Mouse (Mus musculus) brown adipose tissue, adult 24 weeks (tissue): ENCODE data around the gene Gfpt2. TPM values are rescaled to one million over a fixed set of nuclear protein-coding genes. Genes with fewer than 3 reads are reported as not detected.
"Not testable (repeated sequence)": the region's sequence is repeated elsewhere in the genome, so short reads cannot be mapped to it uniquely, and the experiment has no call there.

Experiments used
- H3K27ac ChIP-seq: fragments of 200-500 bp; replicated peaks from 2 replicates; pipeline ENCODE4 v1.5.1; 2012; ENCODE audit warnings: low read depth, mild to moderate bottlenecking, low read length
- H3K4me1 ChIP-seq: fragments of 200-500 bp; 2 replicates; pipeline ENCODE4 v1.6.1; 2012; ENCODE audit warnings: low read length, mixed read lengths; ENCODE audit not compliant: control insufficient read depth, insufficient read depth, insufficient read length
- H3K4me3 ChIP-seq: fragments of 200-500 bp; 2 replicates; pipeline ENCODE4 v1.5.1; 2012; ENCODE audit warnings: low read depth, mild to moderate bottlenecking, low read length, moderate library complexity; ENCODE audit not compliant: insufficient read depth
- polyA plus RNA-seq: library from polyadenylated mRNA; stranded (reverse); fragments of >200 nt; gene quantifications from 2 replicates; pipeline ENCODE4 v1.2.4, GENCODE M21; 2012; ENCODE audit not compliant: missing spikeins, insufficient read depth, insufficient read length

The Gfpt2 gene
- 6.9 and 14.4 TPM in 2 replicates for polyA plus RNA-seq

DNA sequence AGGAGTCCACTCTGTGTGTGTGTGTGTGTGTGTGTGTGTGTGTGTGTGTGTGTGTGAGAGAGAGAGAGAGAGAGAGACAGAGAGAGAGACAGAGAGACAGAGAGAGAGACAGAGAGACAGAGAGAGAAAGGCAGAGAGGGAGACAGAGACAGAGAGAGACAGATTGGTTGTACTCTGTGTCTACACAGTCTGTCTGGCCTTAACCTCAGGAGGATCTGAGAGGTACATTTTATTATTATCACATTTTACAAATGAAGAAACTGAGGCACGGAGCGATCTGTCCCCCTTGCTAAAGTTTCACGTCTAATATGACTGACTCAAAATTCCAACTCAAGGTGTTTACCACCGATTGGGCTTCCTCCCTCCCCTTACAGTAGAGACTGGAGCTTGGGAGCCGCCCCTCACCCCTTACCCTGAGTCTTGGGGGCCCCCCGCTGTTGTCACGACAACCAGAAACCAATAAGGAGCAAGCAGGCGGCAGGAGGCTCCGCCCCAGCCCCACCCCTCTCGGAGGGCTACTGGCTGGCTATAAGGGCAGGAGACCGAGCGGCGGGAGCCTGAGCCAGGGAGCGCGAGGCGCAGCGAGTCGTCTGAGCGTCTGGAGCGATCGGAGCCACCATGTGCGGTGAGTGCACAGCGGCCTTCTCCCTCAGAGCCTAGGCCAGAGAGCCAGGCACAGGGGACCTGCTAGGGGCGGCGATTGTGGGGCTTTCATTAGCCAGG is at the start of gene Gfpt2:
Gfpt2 (plus strand) TSS at position 560 of the 723 bp plus-strand sequence.
- Histone ChIP-seq H3K27ac (no peak within 1 kb of the TSS), H3K4me1 (no peaks in the 10 kb centered on the region), H3K4me3 (peak within 1 kb of the TSS; percentile 53)

DNA sequence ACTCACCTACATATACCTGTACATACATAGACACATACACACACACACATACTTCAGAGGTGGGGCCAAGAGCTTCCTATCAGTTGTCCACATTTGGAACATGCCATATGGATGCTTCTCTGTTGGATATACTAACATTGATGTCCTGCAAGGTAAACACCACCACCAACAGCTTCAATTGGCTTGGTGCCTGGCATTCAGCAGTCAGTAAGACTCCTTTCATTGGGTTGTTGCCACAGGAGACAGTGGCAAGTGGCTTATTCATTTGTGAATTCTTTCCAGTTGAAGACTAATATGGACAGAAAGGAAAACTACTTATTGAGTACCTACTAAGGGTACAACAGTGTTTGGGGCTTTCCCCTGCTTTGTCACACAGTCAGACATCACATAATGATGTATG is 49.0 kb upstream of the Gfpt2 start:
- Histone ChIP-seq H3K4me3 (no peak overlapping the region), H3K4me1 (no peaks in the 10 kb centered on the region), H3K27ac (no peak overlapping the region)

DNA sequence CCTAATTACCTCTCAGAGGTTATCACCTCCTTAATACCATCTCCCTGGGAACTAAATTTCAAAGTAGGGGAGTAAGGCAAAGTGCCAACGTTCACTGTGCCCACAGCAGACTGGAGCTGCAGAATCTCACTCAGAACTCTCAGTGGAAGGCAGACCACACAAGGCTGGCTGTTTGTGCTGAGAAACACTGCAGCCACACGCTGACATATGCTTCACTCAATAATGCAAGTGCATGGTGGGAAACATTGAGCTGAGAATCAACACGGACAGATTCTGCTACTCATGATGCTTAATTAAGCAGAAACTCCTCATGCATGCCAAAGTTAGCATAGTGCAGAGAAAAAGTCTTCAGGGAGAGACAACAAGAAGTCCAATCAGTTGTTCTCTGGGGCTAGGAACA is 48.1 kb upstream of the Gfpt2 start:
- Histone ChIP-seq H3K4me1 (no peaks in the 10 kb centered on the region), H3K4me3 (no peak overlapping the region), H3K27ac (no peak overlapping the region)

DNA sequence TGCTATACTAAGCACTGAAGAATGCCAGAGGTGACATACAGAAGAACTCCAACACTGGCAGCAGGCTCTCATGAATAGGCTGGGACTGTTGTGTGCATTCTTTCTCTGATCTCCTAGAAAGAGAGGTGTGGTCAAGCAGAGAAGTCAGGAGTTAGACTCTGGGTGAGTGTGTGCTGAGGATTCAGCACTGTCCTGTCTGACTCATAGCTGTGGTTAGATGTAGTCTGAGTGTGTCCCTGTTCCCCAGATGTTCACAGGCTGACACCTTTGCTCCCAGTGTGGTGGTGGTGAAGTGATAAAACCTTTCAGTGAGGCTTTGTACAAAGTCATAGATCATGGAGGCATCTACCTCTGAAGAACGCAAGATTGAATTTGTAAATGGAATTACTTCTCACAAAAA is 47.2 kb upstream of the Gfpt2 start:
- Histone ChIP-seq H3K27ac (no peak overlapping the region), H3K4me1 (no peaks in the 10 kb centered on the region), H3K4me3 (no peak overlapping the region)

DNA sequence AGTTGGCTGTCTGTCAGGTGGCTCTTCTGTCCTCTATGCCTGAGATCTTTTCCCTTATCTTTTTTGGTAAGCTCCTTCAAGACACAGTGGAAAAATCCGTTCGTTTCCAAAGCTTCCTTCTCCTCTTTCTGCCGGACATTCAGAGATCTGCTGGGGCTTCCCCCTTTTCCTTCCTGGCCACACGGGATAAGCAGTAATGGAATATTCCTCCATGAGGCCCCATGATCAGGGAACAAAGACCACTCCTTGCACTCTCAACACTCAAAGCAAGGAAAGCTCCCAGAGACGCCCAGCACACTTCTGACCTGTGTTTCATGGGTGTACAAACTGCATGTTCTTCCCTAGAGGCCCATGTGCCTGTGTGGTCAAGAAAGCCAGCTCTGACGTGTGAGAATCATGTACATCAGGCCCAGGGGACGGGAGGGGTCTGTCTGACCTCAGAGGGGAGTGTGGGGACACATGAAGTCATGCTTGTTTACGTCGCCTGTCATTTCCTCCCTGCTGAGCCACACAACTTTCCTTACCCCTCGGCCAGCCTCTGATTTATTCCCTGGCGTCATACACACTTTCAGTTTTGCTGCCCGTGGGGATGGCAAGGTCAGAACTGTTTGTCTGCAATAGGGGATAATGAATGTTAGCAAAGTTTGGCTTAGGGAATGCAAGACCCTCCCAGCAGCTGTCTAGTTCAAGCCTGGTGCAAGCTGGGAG is 38.9 kb upstream of the Gfpt2 start:
- peak overlapping the region; percentile 24 for H3K27ac ChIP-seq
- peaks cover 10% of the 10 kb centered on the region; the same call in 1 of the 2 replicates for H3K4me1 ChIP-seq
- H3K4me3 ChIP-seq = peak overlapping the region; percentile 17; the same call in 1 of the 2 replicates

DNA sequence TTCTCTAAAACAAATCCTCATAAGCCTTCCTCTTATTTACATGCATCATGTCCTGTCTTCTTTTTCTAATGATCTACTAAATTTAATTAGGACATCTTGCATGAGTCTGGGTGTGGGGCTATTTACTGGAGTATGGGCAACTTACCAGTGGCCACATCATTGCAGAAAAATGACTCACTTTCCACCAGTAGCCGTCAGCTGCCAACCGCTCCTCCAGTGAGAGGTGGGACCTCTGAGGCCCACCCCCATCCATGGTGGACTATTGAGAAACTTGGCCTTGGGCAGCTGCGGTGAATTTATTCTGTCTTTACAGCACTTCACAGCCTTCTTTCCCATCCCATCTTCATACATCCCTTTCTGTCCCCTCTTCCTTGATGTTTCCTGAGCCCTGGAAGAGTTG is 35.9 kb upstream of the Gfpt2 start:
- Histone ChIP-seq H3K4me1 (peaks cover 10% of the 10 kb centered on the region; the same call in 1 of the 2 replicates), H3K27ac (no peak overlapping the region), H3K4me3 (no peak overlapping the region)

DNA sequence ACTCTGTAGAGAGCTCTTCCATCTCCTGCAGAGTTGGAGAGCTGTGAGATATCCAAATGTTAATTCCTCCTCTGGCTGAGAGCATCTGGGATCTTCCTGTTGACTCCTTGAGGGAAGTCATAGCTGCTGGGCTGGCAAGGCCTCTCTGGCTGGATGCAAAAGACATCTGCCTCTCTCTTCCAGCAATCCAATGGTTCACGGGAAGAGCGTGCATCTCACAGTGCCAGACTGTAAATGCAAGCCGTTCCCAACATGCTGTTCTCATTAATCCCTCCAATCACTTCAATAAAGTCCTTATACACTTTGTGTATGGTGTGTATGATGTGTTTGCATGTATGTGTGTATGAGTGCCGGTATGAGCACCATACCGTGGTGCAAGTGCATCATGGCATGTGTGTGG is 32.8 kb upstream of the Gfpt2 start:
- Histone ChIP-seq H3K4me1 (0 out of 2 replicates have a peak, but pooled peaks cover 5% of the 10 kb centered on the region), H3K4me3 (no peak overlapping the region), H3K27ac (no peak overlapping the region)

DNA sequence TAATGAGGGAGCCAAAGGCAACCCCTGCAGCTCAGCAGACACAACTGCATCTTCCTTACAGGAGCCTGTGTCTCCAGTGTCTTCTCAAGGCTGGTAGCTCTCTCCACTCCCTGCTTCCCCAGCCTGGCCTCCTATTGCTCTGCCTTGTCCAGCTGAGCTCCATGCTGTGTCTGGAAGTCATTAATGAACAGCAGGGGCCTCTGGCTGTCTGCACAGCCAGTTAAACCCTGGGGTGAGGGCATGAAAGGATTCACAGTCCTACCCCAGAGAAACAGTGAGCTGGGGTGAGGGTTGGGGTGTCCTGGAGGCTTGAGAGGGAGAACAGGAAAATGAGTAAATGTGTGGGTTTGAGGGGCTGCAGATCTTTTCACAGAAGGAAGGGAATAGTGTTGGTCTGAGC is 30.4 kb upstream of the Gfpt2 start:
- 0 out of 2 replicates have a peak, but pooled peaks cover 5% of the 10 kb centered on the region for H3K4me1 ChIP-seq
- H3K4me3 ChIP-seq = no peak overlapping the region
- no peak overlapping the region for H3K27ac ChIP-seq

DNA sequence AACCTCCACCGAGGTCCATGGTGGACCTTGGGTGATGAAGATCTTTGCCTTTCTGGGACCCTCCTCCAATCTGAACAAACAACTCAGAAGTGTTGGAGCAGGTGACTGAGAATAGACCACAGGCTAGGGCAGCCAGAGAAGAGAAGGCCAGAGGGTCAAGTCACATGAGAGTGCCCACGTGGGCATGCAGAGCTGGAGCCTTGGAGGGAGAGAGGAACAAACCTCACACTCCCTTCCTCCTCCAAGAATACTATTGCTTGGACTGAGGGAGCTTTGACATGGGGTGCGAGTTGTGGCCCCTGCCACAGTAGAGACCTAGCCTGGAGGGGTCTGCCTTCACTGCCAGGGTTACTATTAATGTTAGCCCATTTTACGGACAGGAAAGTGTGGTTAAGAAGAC is 30.0 kb upstream of the Gfpt2 start:
- Histone ChIP-seq H3K4me3 (no peak overlapping the region), H3K27ac (no peak overlapping the region; the same call in 1 of the 2 replicates), H3K4me1 (0 out of 2 replicates have a peak, but pooled peaks cover 5% of the 10 kb centered on the region)

DNA sequence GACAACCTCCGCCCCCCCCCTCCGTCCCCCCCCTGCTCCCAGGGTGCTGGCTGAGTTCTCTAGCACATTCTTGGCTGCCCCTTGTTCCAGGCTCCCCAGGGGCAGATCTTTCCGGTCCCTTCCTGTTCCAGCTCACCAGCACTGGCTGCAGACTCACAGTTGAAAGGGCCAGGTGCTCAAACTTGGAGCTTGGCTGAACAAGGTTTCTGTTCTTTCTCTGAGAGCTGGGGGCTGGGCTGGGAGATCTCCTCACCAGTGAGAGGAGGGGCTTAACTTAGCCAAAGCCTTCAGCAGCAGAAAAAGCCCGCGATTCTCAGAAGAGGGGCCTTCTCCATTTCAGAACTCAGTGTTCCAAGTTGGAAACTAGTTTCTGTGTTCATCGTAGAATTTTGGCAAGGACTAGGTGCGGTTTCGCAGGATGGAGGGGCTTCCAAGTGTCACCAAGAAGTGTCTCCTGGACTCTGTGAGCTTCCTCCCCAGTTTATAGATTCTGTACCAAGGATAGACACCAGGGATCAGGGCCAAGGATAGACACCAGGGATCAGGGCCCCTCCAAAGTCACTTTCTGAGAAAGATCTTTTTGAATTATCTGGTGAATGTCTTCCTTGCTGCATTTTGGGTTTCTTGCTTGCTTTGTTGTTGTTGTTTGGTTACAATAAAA is 29.2 kb upstream of the Gfpt2 start:
- no peak overlapping the region for H3K4me3 ChIP-seq
- peak overlapping the region; percentile 10; the same call in 1 of the 2 replicates for H3K27ac ChIP-seq

DNA sequence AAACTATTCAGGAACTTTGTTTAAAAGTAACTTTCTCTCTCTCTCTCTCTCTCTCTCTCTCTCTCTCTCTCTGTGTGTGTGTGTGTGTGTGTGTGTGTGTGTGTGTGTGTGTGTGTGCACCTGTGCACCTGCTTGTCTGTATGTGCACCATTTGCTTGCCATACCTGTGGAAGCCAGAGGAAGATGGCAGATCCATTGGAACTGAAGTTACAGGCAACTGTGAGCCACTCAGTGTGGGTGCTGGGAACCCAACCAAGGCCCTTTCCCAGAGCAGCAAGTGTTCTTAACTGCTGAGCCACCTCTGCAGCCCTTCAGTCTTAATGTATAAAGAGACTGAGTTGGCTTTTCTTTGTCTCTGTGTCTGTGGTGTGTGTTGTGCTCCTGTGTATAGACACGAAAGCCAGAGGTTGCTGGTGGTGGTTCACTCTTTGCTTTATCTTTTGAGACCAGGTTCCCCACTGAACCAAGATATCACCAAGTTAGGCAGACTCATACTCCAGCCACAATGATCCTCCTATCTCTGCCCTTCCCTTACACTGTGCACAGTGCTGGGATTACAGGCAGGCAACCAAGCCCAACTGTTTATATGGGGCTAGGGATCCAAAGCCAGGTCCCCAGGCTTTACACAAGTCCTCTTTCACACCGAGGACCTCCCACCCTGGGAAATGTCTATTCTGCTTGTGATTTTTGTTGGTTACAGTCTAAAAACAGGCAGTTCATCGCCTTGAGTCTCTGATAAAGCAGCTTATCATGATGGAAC is 28.4 kb upstream of the Gfpt2 start:
- Histone ChIP-seq H3K4me1 (0 out of 2 replicates have a peak, but pooled peaks cover 5% of the 10 kb centered on the region), H3K27ac (no peak overlapping the region), H3K4me3 (no peak overlapping the region)

More for the DNA sequence above, 29.2 kb upstream of the Gfpt2 start:
- 0 out of 2 replicates have a peak, but pooled peaks cover 5% of the 10 kb centered on the region for H3K4me1 ChIP-seq

DNA sequence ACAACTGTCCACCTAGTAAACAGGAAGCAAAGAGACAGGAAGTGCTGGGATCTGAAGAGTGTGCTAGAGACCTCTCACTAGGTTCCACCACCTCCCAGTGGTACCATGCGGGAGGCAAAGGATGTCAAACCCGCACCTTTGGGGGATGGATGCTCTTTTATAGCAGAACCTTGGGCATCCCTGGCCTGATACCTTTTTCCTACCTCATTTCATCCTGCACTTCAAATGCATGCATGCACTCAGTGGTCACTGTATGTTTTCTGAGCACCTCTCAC is 27.9 kb upstream of the Gfpt2 start:
- Histone ChIP-seq H3K4me3 (no peak overlapping the region), H3K4me1 (0 out of 2 replicates have a peak, but pooled peaks cover 5% of the 10 kb centered on the region), H3K27ac (no peak overlapping the region)

DNA sequence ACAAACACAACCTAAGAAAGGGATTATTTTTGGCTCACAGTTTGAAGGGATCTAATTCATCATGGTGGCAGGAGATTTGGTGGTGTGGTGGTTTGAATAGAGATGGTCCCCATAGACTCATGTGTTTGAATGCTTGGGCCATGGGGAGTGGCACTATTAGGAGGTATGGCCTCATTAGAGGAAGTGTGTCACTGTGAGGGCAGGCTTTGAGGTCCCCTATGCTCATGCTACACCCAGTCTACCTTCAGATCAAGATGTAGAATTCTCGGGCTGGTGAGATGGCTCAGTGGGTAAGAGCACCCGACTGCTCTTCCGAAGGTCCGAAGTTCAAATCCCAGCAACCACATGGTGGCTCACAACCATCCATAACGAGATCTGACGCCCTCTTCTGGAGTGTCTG is 26.5 kb upstream of the Gfpt2 start:
- H3K4me3 ChIP-seq, H3K4me1 ChIP-seq, H3K27ac ChIP-seq: not testable (repeated sequence)

DNA sequence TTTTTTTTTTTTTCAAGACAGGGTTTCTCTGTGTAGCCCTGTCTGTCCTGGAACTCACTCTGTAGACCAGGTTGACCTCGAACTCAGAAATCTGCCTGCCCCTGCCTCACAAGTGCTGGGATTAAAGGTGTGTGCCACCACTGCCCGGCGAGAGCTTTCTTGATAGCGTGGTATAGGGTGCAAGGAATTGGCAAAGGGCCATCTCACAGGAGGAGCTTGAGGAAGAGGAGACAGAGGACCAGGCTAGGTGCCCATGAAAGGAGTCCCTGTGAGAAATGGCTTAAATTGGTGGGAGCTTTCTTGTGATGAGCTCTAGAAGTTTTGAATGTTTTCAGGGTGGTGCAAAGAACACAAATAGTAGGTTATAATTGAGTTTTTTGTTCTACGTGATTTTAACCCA is 25.2 kb upstream of the Gfpt2 start:
- Histone ChIP-seq H3K4me3 (no peak overlapping the region), H3K4me1 (0 out of 2 replicates have a peak, but pooled peaks cover 5% of the 10 kb centered on the region), H3K27ac (no peak overlapping the region)
